Mouse (Mus musculus) activated CD4-positive, CD25-positive, alpha-beta regulatory T cell (primary cell): ENCODE results near the gene Siglece. TPM values are rescaled to one million over a fixed set of nuclear protein-coding genes. Genes with fewer than 3 reads are reported as not detected.

ENCODE experiments used
- polyA plus RNA-seq, 2 experiments: library from polyadenylated mRNA; unstranded; fragments of 100-300 nt; shearing (Covaris generic); gene quantifications; one replicate each; pipeline ENCODE4 v1.2.1; 2017

The Siglece gene
- under 1 TPM; 0.51 to 0.80 TPM for polyA plus RNA-seq

DNA sequence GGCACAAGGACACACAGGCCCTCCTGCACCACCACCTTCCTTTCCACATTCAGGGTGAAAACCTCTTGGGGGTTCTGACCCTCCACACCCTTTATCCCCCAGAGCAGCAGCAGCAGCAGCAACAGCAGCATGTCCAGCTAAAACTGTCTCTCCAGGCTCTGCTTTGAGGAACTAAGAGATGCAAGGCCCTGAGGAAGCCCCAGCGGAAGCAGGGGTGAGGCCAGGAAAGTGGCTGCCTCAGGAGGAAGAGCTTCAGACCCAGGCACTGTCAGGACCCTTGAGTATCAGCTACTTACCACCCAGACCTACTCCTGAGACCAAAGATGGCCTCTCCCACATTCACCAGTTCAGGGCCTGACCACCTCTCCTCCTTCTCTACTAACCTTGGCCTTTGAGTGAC is at the start of gene Siglece:
Gene Siglece (minus strand): TSS at position 160 of the 400 bp plus-strand sequence.

DNA sequence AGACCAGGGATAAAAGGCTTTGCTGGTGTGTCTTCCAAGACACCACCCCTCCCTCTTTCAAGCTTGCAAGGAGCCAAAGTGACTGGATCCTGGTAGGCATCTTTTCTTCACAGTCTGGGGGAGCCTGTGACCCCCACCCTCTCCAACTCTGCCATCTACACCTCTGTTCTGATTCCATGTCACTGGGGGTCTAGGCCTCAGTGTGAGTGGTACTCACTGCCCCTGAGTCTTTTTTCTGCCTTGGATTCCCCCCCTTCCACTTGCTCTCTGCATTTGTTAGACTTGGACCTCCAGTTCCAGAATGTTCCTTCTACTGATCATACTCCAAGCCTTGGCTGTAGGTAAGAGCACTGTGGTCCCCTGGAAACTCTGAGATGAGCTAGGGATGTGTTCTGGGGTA is 30.2 kb upstream of the Siglece start, which contains the start of gene Klk14:
Gene Klk14 (plus strand): TSS at position 301 of the 400 bp plus-strand sequence.

DNA sequence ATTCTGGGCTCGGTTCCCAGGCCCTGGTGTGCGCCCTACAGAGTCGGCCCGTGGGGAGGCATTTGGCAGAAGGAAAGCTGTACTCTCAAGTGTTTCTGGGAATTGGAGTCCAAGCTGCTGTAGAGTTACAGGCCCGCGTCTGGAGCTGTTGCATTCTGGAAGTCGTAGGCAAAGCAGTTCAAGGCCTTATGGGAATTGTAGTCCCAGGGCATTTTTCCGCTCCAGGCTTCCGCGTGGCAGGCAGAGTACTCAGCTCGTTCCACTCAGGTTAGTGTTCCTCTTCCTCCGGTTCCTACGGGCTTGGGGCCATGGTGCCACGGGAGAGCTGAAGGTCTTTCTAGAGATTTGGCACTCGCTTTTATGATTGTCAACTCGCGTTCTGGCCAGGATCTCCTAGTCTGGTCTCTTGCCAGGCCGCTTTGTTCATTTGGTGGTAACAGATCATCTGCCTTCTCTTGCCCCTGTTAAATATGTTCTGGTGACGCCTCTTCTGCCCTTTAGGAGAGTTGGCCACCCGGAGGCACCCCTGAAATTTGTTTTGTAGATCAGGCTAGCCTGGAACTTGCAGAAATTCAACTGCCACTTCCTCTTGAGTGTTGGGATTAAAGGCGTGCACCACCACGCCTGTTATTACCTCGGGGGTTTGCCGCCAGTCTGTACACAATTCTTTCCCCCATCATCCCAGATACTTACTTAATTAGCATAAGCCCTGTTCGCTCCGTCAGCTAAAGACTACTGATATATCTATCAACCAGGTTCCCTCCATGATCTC is 12.0 kb upstream of the Siglece start, which contains the start of gene Ctu1:
Gene Ctu1 (plus strand): TSS at position 208 of the 772 bp plus-strand sequence.

GRCm38 (mm10) chr7:43634500-43634899 is 25.5 kb downstream of the Siglece start, which contains the start of gene Ceacam18:
Gene Ceacam18 (plus strand): TSS chr7:43634707.

GRCm38 (mm10) chr7:43606896-43607742 is 52.8 kb downstream of the Siglece start, which contains the start of gene Zfp819:
Gene Zfp819 (plus strand): TSS chr7:43607169.

Other genes with a start within 250 kb of the Siglece start
- gene Lim2, start 232.5 kb downstream of the Siglece start, polyA plus RNA-seq: not detected
- 100 to 1,000 TPM; 231 to 393 TPM for gene Nkg7, start 223.1 kb downstream of the Siglece start, polyA plus RNA-seq
- gene Cldnd2, start 219.4 kb downstream of the Siglece start, polyA plus RNA-seq: under 1 TPM in 1 of 2 experiments, not detected in 1; 0.45 TPM
- 100 to 1,000 TPM; 142 to 168 TPM for gene Etfb, start 216.1 kb downstream of the Siglece start, polyA plus RNA-seq
- not detected for gene Gm45233, start 216.0 kb downstream of the Siglece start, polyA plus RNA-seq
- gene Vsig10l, start 197.0 kb downstream of the Siglece start, polyA plus RNA-seq: 1 to 10 TPM; 4.1 to 5.4 TPM
- gene Iglon5, start 170.1 kb downstream of the Siglece start, polyA plus RNA-seq: not detected
- gene 4931406B18Rik, start 154.2 kb downstream of the Siglece start, polyA plus RNA-seq: under 1 TPM; 0.04 to 0.07 TPM
- not detected for gene Cd33, start 115.7 kb downstream of the Siglece start, polyA plus RNA-seq
- 1 to 10 TPM; 3.5 to 4.6 TPM for gene Zfp658, start 97.9 kb downstream of the Siglece start, polyA plus RNA-seq
- 10 to 100 TPM in 1 of 2 experiments, 1 to 10 TPM in 1; 8.5 to 10.1 TPM for gene Zfp719, start 80.6 kb downstream of the Siglece start, polyA plus RNA-seq
- under 1 TPM in 1 of 2 experiments, not detected in 1; 0.07 TPM for gene Zfp819, start 53.0 kb downstream of the Siglece start, polyA plus RNA-seq
- gene Ceacam18, start 25.5 kb downstream of the Siglece start, polyA plus RNA-seq: not detected
- 10 to 100 TPM in 1 of 2 experiments, 1 to 10 TPM in 1; 8.3 to 13.4 TPM for gene Ctu1, start 11.9 kb upstream of the Siglece start, polyA plus RNA-seq
- gene Klk14, start 30.3 kb upstream of the Siglece start, polyA plus RNA-seq: not detected
- gene Klk13, start 52.4 kb upstream of the Siglece start, polyA plus RNA-seq: not detected
- under 1 TPM in 1 of 2 experiments, not detected in 1; 0.18 TPM for gene Klk12, start 108.7 kb upstream of the Siglece start, polyA plus RNA-seq
- under 1 TPM in 1 of 2 experiments, not detected in 1; 0.29 TPM for gene Klk11, start 114.4 kb upstream of the Siglece start, polyA plus RNA-seq
- under 1 TPM in 1 of 2 experiments, not detected in 1; 0.25 TPM for gene Klk10, start 120.9 kb upstream of the Siglece start, polyA plus RNA-seq
- 1 to 10 TPM in 1 of 2 experiments, under 1 TPM in 1; 0.61 to 1.0 TPM for gene Klk9, start 131.7 kb upstream of the Siglece start, polyA plus RNA-seq
- 100 to 1,000 TPM; 133 to 264 TPM for gene Klk8, start 137.4 kb upstream of the Siglece start, polyA plus RNA-seq
- under 1 TPM; 0.29 to 0.38 TPM for gene Klk7, start 151.1 kb upstream of the Siglece start, polyA plus RNA-seq
- under 1 TPM in 1 of 2 experiments, not detected in 1; 0.37 TPM for gene Klk6, start 164.3 kb upstream of the Siglece start, polyA plus RNA-seq
- gene Klk5, start 181.8 kb upstream of the Siglece start, polyA plus RNA-seq: not detected
- not detected for gene Klk4, start 221.0 kb upstream of the Siglece start, polyA plus RNA-seq